Mouse (Mus musculus) 3T3-L1 (cell line): ENCODE measurements around the gene Gm17124.
"Not testable (repeated sequence)": the region's sequence is repeated elsewhere in the genome, so short reads cannot be mapped to it uniquely, and the experiment has no call there.

ENCODE experiments used
- DNase-seq: peaks from one replicate; pipeline ENCODE4 v3.0.0-alpha.2; 2015; ENCODE audit warnings: low read depth, low spot score

Gm17124 gene

GRCm38 (mm10) chr14:42599782-42600181, at the start of gene Gm17124:
Gene Gm17124 (minus strand): TSS chr14:42599882.
- DNase-seq = not testable (repeated sequence)

GRCm38 (mm10) chr14:42641817-42642216, 42.1 kb upstream of the Gm17124 start, which contains the start of gene Gm3633:
Gene Gm3633 (minus strand): TSS chr14:42641917.
- not testable (repeated sequence) for DNase-seq
